Mouse (Mus musculus) CH12F3 (cell line): ENCODE data around the gene 1700066M21Rik.

ENCODE experiments used
- in situ Hi-C: fragments of 300-500 bp; cut with MboI; formaldehyde crosslinking; loops from 2 replicates; pipeline ENCODE4 v1.14.3; 2020; ENCODE audit warnings: low sequenced_read_pairs

The 1700066M21Rik gene

GRCm38 (mm10) chr1:57390993-57391790 is 13.8 kb downstream of the 1700066M21Rik start:
- in situ Hi-C loops: no loop called here

GRCm38 (mm10) chr1:57392417-57392816 is 15.0 kb downstream of the 1700066M21Rik start:
- in situ Hi-C loops: no loop called here

GRCm38 (mm10) chr1:57394051-57394450 is 16.6 kb downstream of the 1700066M21Rik start:
- in situ Hi-C loops: no loop called here

- in situ Hi-C loops: loop anchor here (25.0 kb wide), 1 partner anchor 887 kb away; the partner anchor contains the start of gene Aox2
These were observed 22.9 kb downstream of the 1700066M21Rik start for GRCm38 (mm10) chr1:57400321-57400720.

- in situ Hi-C loops: loop anchor here (25.0 kb wide), 1 partner anchor 886 kb away; the partner anchor contains the start of gene Aox2
These were observed 23.5 kb downstream of the 1700066M21Rik start for GRCm38 (mm10) chr1:57400877-57401276.

- in situ Hi-C loops: loop anchor here (25.0 kb wide), 1 partner anchor 885 kb away; the partner anchor contains the start of gene Aox2
These were observed 24.7 kb downstream of the 1700066M21Rik start for GRCm38 (mm10) chr1:57402116-57402515.

GRCm38 (mm10) chr1:57406187-57407151 is 29.0 kb downstream of the 1700066M21Rik start, which contains the start of the genes Maip1 and Tyw5:
Gene Maip1 (plus strand): TSS chr1:57406328.
Gene Tyw5 (minus strand): TSS chr1:57407101.
- in situ Hi-C loops: loop anchor here (25.0 kb wide), 1 partner anchor 881 kb away; the partner anchor contains the start of gene Aox2

GRCm38 (mm10) chr1:57408994-57409393 is 31.6 kb downstream of the 1700066M21Rik start:
- in situ Hi-C loops: loop anchor here (25.0 kb wide), 1 partner anchor 878 kb away; the partner anchor contains the start of gene Aox2

- in situ Hi-C loops: loop anchor here (25.0 kb wide), 1 partner anchor 874 kb away; the partner anchor contains the start of gene Aox2
These were observed 36.0 kb downstream of the 1700066M21Rik start for GRCm38 (mm10) chr1:57413397-57413796.

GRCm38 (mm10) chr1:57423696-57424095 is 46.3 kb downstream of the 1700066M21Rik start:
- in situ Hi-C loops: loop anchor here (10.0 to 25.0 kb wide), 3 partner anchors 531 to 864 kb away; partner anchors contain the start of gene Aox2

GRCm38 (mm10) chr1:57428368-57429308 is 51.2 kb downstream of the 1700066M21Rik start:
- in situ Hi-C loops: loop anchor here (10.0 kb wide), 2 partner anchors 526 to 716 kb away; no protein-coding TSS in a partner anchor

- in situ Hi-C loops: loop anchor here (10.0 kb wide), 2 partner anchors 525 to 715 kb away; no protein-coding TSS in a partner anchor
These were observed 52.5 kb downstream of the 1700066M21Rik start for GRCm38 (mm10) chr1:57429786-57430483.

GRCm38 (mm10) chr1:57433141-57433540 is 55.7 kb downstream of the 1700066M21Rik start:
- in situ Hi-C loops: no loop called here
